Mouse (Mus musculus): ENCODE data around the gene Colgalt1. TPM values are rescaled to one million over a fixed set of nuclear protein-coding genes. Genes with fewer than 3 reads are reported as not detected.

Colgalt1 gene
- polyA plus RNA-seq, 1 experiment from 2014 or later = 84.4 TPM

DNA sequence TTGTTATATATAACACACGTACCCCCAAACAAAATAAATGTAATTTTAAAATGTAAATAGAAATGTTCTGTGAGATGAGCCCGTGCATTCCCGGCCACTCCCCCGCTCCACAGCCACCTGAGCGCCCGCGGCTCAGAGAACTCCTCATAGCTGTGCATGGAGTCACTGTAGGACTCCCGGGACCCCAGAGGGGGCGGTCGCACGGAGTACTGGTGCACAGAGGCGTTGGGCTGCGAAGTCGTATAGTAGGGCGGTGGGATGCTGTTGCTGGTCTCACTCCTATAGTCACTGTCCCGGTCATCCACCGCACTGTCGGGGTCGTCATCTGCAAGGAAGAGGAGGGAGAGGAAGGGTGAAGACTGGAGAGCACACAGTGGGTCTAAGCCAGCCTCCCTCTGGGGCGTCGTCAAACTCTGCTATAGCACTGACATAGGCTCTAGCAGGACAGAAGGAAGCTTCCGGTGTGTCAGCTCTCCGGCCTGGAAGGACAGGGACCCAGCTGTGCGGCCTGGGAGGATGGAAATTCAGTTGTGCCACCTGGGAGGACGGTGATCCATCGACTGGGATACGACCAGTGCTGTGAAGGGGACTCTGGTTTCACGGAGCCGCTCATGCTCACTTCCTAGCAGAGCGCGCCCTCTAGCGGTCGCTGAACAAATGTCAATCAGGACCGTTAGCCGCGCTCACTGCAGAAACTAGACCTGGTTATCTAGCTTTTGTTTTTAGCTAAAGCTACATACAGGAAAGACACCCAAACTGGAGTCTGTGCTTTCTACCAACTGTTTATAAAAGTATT is 49.7 kb downstream of the Colgalt1 start:
- Histone ChIP-seq H3K4me3 (ENCODE audit: low read depth, low read length) (no peak overlapping the region), H3K27me3 (replicated peaks; ENCODE audit: control insufficient read depth, insufficient read depth, low read length) (peaks cover 57% of the 10 kb centered on the region), H3K9ac (ENCODE audit: low read length) (no peak overlapping the region), H3K4me2 (ENCODE audit: low read length) (no peak overlapping the region), H3K9me3 (ENCODE audit: control insufficient read depth, low read length) (no peaks in the 10 kb centered on the region), H3K36me3 (ENCODE audit: control insufficient read depth, insufficient read depth, low read length) (no peaks in the 10 kb centered on the region), H3K27ac (ENCODE audit: low read depth) (no peak overlapping the region), H3K4me1 (replicated peaks; ENCODE audit: control insufficient read depth, insufficient read depth, low read length) (no peaks in the 10 kb centered on the region)
- peak; percentile 94 for DNase-seq (ENCODE audit: low spot score)
- 0 out of 2 replicates have a peak, but pooled peaks have one; percentile 29 for ATAC-seq (replicated peaks; ENCODE audit: low FRiP score, low TSS enrichment, low read depth)
- 8% methylated on average over 36 of the region's 36 CpGs for WGBS

DNA sequence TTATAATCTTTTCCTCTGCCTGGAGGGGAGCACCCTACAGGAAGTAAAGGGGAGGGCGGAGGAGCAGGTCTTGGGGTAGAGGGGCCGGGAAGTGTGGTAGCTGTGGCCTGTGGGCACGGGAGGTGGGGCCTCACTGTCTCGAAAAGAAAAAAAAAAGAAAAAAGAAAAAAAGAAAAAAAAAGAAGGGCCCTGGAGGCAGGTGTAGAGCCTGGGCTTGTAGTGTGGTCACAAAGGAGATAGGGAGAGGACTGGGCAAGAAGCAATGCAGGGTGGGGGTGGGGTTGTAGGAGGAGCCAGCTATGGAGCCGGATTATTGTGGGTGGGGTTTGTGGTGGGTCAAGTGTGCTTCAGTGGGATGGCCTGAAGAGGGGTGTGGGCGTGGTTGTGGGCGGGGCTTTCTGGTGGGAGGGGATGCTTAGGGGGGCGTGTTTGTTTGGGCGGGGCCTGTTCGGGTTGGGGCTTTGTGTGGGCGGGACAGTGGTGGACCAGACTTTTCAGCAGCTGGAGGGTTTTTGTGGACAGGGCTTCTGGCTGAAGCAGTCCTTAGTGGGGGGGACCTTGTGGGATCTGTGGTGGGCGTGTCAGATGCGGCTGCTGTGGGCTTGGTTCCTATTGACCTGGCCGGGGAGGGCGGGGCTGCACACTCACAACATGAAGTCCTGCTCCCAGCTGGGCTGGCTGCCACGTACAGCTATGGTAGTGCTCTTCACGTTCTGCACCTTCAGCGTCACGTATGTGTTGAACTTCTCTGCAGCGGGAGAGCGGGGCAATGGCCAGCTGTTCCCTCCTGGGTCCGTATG is 54.7 kb downstream of the Colgalt1 start:
- 5% methylated on average over 22 of the region's 22 CpGs for WGBS
- ATAC-seq (replicated peaks; ENCODE audit: low FRiP score, low TSS enrichment, low read depth) = peak; percentile 76
- H3K27ac ChIP-seq (ENCODE audit: low read depth) = no peak overlapping the region

GRCm38 (mm10) chr8:71666855-71667254 is 56.1 kb downstream of the Colgalt1 start:
- whole genome bisulfite sequencing = 46% methylated on average over 1 of the region's 1 CpGs
- H3K4me1 ChIP-seq (replicated peaks; ENCODE audit: control insufficient read depth, insufficient read depth, low read length) = peaks cover 12% of the 10 kb centered on the region
- no peak overlapping the region for H3K27ac ChIP-seq (ENCODE audit: low read depth)
- H3K9ac ChIP-seq (ENCODE audit: low read length) = no peak overlapping the region
- ATAC-seq (replicated peaks; ENCODE audit: low FRiP score, low TSS enrichment, low read depth) (no peak), DNase-seq (ENCODE audit: low spot score) (no peak)
- H3K9me3 ChIP-seq (ENCODE audit: control insufficient read depth, low read length) = no peaks in the 10 kb centered on the region
- H3K36me3 ChIP-seq (ENCODE audit: control insufficient read depth, insufficient read depth, low read length) = no peaks in the 10 kb centered on the region
- no peak overlapping the region for H3K4me3 ChIP-seq (ENCODE audit: low read depth, low read length)
- no peak overlapping the region for H3K4me2 ChIP-seq (ENCODE audit: low read length)
- peaks cover 27% of the 10 kb centered on the region for H3K27me3 ChIP-seq (replicated peaks; ENCODE audit: control insufficient read depth, insufficient read depth, low read length)

More for the DNA sequence above, 54.7 kb downstream of the Colgalt1 start:
- peaks cover 29% of the 10 kb centered on the region for H3K27me3 ChIP-seq (replicated peaks; ENCODE audit: control insufficient read depth, insufficient read depth, low read length)
- H3K36me3 ChIP-seq (ENCODE audit: control insufficient read depth, insufficient read depth, low read length) = no peaks in the 10 kb centered on the region
- DNase-seq (ENCODE audit: low spot score) = peak; percentile 88
- H3K4me3 ChIP-seq (ENCODE audit: low read depth, low read length) = no peak overlapping the region
- peaks cover 12% of the 10 kb centered on the region; the same call in 1 of the 2 replicates for H3K4me1 ChIP-seq (replicated peaks; ENCODE audit: control insufficient read depth, insufficient read depth, low read length)
- H3K4me2 ChIP-seq (ENCODE audit: low read length) = peak overlapping the region; percentile 42
- H3K9ac ChIP-seq (ENCODE audit: low read length) = no peak overlapping the region
- no peaks in the 10 kb centered on the region for H3K9me3 ChIP-seq (ENCODE audit: control insufficient read depth, low read length)

DNA sequence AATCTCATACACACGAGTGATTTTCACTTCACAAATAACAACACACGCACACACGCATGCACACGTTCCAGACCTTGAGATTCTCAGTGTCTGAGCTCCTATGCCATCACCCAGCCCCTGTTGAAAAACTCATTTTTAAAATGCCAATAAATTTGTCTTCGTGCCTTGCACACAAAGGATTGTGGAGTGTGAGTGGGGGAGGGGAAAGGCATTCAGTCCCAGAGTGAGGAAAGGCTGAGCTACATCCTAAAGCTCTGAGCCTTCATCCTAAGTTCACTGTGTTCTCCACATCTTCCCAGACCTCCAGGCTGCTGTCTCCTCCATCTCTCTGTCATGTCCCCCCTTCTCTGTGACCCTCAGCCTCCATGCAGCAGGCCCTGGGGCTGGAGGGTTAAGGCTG is 56.5 kb downstream of the Colgalt1 start:
- H3K9ac ChIP-seq (ENCODE audit: low read length) = no peak overlapping the region
- DNase-seq (ENCODE audit: low spot score) = no peak
- no peak overlapping the region for H3K27ac ChIP-seq (ENCODE audit: low read depth)
- no peaks in the 10 kb centered on the region for H3K36me3 ChIP-seq (ENCODE audit: control insufficient read depth, insufficient read depth, low read length)
- H3K27me3 ChIP-seq (replicated peaks; ENCODE audit: control insufficient read depth, insufficient read depth, low read length) = peaks cover 26% of the 10 kb centered on the region
- no peaks in the 10 kb centered on the region for H3K9me3 ChIP-seq (ENCODE audit: control insufficient read depth, low read length)
- ATAC-seq (replicated peaks; ENCODE audit: low FRiP score, low TSS enrichment, low read depth) = no peak
- H3K4me1 ChIP-seq (replicated peaks; ENCODE audit: control insufficient read depth, insufficient read depth, low read length) = peaks cover 15% of the 10 kb centered on the region
- 46% methylated on average over 5 of the region's 5 CpGs for WGBS
- H3K4me3 ChIP-seq (ENCODE audit: low read depth, low read length) = no peak overlapping the region
- H3K4me2 ChIP-seq (ENCODE audit: low read length) = no peak overlapping the region

GRCm38 (mm10) chr8:71668220-71668975 is 57.6 kb downstream of the Colgalt1 start:
- Histone ChIP-seq H3K4me1 (replicated peaks; ENCODE audit: control insufficient read depth, insufficient read depth, low read length) (peaks cover 16% of the 10 kb centered on the region), H3K9ac (ENCODE audit: low read length) (peak overlapping the region; percentile 20; the same call in 1 of the 2 replicates), H3K36me3 (ENCODE audit: control insufficient read depth, insufficient read depth, low read length) (no peaks in the 10 kb centered on the region), H3K4me3 (ENCODE audit: low read depth, low read length) (peak overlapping the region; percentile 1; the same call in 1 of the 2 replicates), H3K27ac (ENCODE audit: low read depth) (no peak overlapping the region), H3K4me2 (ENCODE audit: low read length) (peak overlapping the region; percentile 38), H3K9me3 (ENCODE audit: control insufficient read depth, low read length) (no peaks in the 10 kb centered on the region), H3K27me3 (replicated peaks; ENCODE audit: control insufficient read depth, insufficient read depth, low read length) (peaks cover 20% of the 10 kb centered on the region)
- ATAC-seq (replicated peaks; ENCODE audit: low FRiP score, low TSS enrichment, low read depth) (no peak), DNase-seq (ENCODE audit: low spot score) (peak; percentile 62)
- WGBS = 1% methylated on average over 21 of the region's 21 CpGs

GRCm38 (mm10) chr8:71670198-71670597 is 59.4 kb downstream of the Colgalt1 start:
- DNase-seq (ENCODE audit: low spot score) = no peak
- H3K4me2 ChIP-seq (ENCODE audit: low read length) = peak overlapping the region; percentile 98
- no peak for ATAC-seq (replicated peaks; ENCODE audit: low FRiP score, low TSS enrichment, low read depth)
- H3K9me3 ChIP-seq (ENCODE audit: control insufficient read depth, low read length) = no peaks in the 10 kb centered on the region
- H3K9ac ChIP-seq (ENCODE audit: low read length) = no peak overlapping the region
- peaks cover 22% of the 10 kb centered on the region for H3K27me3 ChIP-seq (replicated peaks; ENCODE audit: control insufficient read depth, insufficient read depth, low read length)
- H3K4me1 ChIP-seq (replicated peaks; ENCODE audit: control insufficient read depth, insufficient read depth, low read length) = peaks cover 16% of the 10 kb centered on the region
- no peaks in the 10 kb centered on the region for H3K36me3 ChIP-seq (ENCODE audit: control insufficient read depth, insufficient read depth, low read length)
- WGBS = 10% methylated on average over 11 of the region's 12 CpGs
- no peak overlapping the region for H3K27ac ChIP-seq (ENCODE audit: low read depth)
- peak overlapping the region; percentile 46 for H3K4me3 ChIP-seq (ENCODE audit: low read depth, low read length)

DNA sequence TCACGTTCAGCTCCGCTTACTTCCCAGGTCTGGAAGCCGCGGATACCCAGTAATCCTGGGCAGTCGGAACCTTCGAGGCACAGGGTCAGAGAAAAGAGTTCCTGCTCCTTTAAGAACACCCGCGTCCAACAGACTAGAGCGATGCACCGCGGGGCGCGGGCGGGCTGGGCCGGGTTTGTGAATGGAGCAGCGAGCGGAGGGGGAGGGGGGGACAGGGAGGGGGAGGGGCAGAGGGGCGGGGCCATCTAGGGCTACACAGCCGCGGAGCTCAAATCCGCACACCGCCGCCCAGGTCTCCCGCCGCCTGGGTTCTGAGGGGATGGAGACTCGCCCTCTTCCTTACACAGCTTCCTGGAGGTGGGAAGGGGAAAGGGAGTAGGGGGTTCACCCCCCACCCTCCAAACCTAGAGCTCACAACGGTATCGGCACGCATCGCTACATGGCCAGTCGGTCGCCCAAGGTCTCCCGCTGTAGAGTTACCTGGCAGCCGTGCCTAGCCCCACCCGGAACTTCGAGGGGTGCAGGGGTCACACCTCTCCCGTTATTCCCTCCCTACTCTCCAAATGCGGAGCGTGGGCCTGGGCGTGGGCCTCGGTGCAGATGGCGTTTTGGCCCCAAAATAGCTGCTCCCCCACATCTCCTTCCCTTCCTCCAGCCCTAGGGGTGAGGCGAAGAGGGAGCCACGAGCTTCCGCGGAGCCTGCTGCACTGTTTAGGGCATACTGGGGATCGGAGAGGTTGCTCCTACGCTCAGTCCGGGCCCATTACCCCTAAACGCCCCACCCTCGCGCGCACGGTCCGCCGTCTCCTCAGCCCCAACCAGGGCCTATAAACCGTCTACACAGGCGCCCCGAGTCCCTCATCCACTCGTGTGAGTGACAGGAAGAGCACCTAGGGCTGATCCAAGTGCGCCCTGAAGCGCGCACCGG is 60.1 kb downstream of the Colgalt1 start:
- WGBS = under 1% methylated on average over 58 of the region's 64 CpGs
- Histone ChIP-seq H3K9me3 (ENCODE audit: control insufficient read depth, low read length) (no peaks in the 10 kb centered on the region), H3K4me1 (replicated peaks; ENCODE audit: control insufficient read depth, insufficient read depth, low read length) (peaks cover 16% of the 10 kb centered on the region), H3K4me2 (ENCODE audit: low read length) (peak overlapping the region; percentile 98), H3K4me3 (ENCODE audit: low read depth, low read length) (peak overlapping the region; percentile 46), H3K9ac (ENCODE audit: low read length) (no peak overlapping the region), H3K27ac (ENCODE audit: low read depth) (no peak overlapping the region), H3K27me3 (replicated peaks; ENCODE audit: control insufficient read depth, insufficient read depth, low read length) (peaks cover 25% of the 10 kb centered on the region), H3K36me3 (ENCODE audit: control insufficient read depth, insufficient read depth, low read length) (no peaks in the 10 kb centered on the region)
- peak; percentile 70 for DNase-seq (ENCODE audit: low spot score)
- peak; percentile 33 for ATAC-seq (replicated peaks; ENCODE audit: low FRiP score, low TSS enrichment, low read depth)

All from intestine, embryonic 14.5 days (tissue).